Mouse (Mus musculus): ENCODE measurements around the gene Angel1.

- TF ChIP-seq CTCF (IDR thresholded peaks at IDR 0.05; ENCODE audit: control insufficient read depth, insufficient read depth, insufficient read length) (no peak), MAX (IDR thresholded peaks at IDR 0.05) (no peak), MYOG (IDR thresholded peaks at IDR 0.05; ENCODE audit: control insufficient read depth, extremely low read depth, insufficient read length) (no peak)
Observed at GRCm38 (mm10) chr12:86697996-86698395, 28.3 kb downstream of the Angel1 start.

Data from C2C12 (cell line).